Mouse (Mus musculus) gastrocnemius, postnatal 36 days (tissue): ENCODE results near the gene Traf1. TPM values are rescaled to one million over a fixed set of nuclear protein-coding genes. Genes with fewer than 3 reads are reported as not detected.
A peak's percentile ranks its signal among the peaks of the same experiment; 100 is the strongest.

Experiments
- DNase-seq, 2 experiments: peaks; one replicate each; pipeline ENCODE4 v3.0.0; 2022
- intact Hi-C: fragments of 180-260 bp; cut with DNase I; formaldehyde crosslinking; loops from one replicate; pipeline ENCODE4 v1.15.1; 2025
- long read RNA-seq, 2 experiments: library from polyadenylated mRNA; stranded (forward); transcript quantifications; one replicate each; pipeline ENCODE4 v2.0.0; 2021
- total RNA-seq, 2 experiments: library from RNA; stranded (reverse); gene quantifications; 2 replicates each; pipeline ENCODE4 v1.2.3; 2021

The Traf1 gene
- total RNA-seq: 1 to 10 TPM in 1 of 2 experiments, under 1 TPM in 1; 0.76 to 1.1 TPM
- long read RNA-seq, experiment 1: 0 reads
- long read RNA-seq, experiment 2, partial matches to known transcripts: 0 of 1 reads
- long read RNA-seq, experiment 2, other reads (novel, unspliced or antisense): 0 of 1 reads

- intact Hi-C loops: no loop called here
These were observed at the start of gene Traf1 for GRCm38 (mm10) chr2:34961481-34962036. Traf1 (minus strand) TSS chr2:34961772.

GRCm38 (mm10) chr2:34998956-34999355 lies 37.4 kb upstream of the Traf1 start:
- intact Hi-C loops: no loop called here
- no peak for DNase-seq

More at GRCm38 (mm10) chr2:34961481-34962036, at the start of gene Traf1:
- peak in 1 of 2 experiments; percentile 32 for DNase-seq

- intact Hi-C loops: no loop called here
- DNase-seq: no peak
These were observed 34.9 kb upstream of the Traf1 start for GRCm38 (mm10) chr2:34996506-34996905.

- intact Hi-C loops: no loop called here
- no peak for DNase-seq
These were observed 32.3 kb upstream of the Traf1 start for GRCm38 (mm10) chr2:34993696-34994356.

- DNase-seq: no peak
- intact Hi-C loops: no loop called here
These were observed 31.4 kb upstream of the Traf1 start for GRCm38 (mm10) chr2:34992729-34993695.

GRCm38 (mm10) chr2:34991966-34992365 lies 30.4 kb upstream of the Traf1 start:
- intact Hi-C loops: no loop called here
- no peak for DNase-seq

- intact Hi-C loops: no loop called here
- no peak for DNase-seq
These were observed 28.2 kb upstream of the Traf1 start for GRCm38 (mm10) chr2:34989749-34990148.

- no peak for DNase-seq
- intact Hi-C loops: no loop called here
These were observed 26.0 kb upstream of the Traf1 start for GRCm38 (mm10) chr2:34987595-34987994.

- intact Hi-C loops: no loop called here
- DNase-seq: no peak
These were observed 23.3 kb upstream of the Traf1 start for GRCm38 (mm10) chr2:34984885-34985284.

GRCm38 (mm10) chr2:34982906-34983698 lies 21.5 kb upstream of the Traf1 start:
- DNase-seq: peak in 1 of 2 experiments; percentile 11
- intact Hi-C loops: no loop called here

GRCm38 (mm10) chr2:34982096-34982724 lies 20.6 kb upstream of the Traf1 start:
- DNase-seq: no peak
- intact Hi-C loops: no loop called here

- no peak for DNase-seq
- intact Hi-C loops: no loop called here
These were observed 18.0 kb upstream of the Traf1 start for GRCm38 (mm10) chr2:34979459-34980011.

GRCm38 (mm10) chr2:34978226-34978625 lies 16.7 kb upstream of the Traf1 start:
- intact Hi-C loops: no loop called here

GRCm38 (mm10) chr2:34976945-34977658 lies 15.5 kb upstream of the Traf1 start:
- no peak for DNase-seq
- intact Hi-C loops: no loop called here

More at GRCm38 (mm10) chr2:34978226-34978625, 16.7 kb upstream of the Traf1 start:
- DNase-seq: no peak

- no peak for DNase-seq
- intact Hi-C loops: no loop called here
These were observed 14.9 kb upstream of the Traf1 start for GRCm38 (mm10) chr2:34976447-34976846.

- intact Hi-C loops: loop anchor here (5.0 kb wide), 4 partner anchors 76 to 306 kb away; partner anchors contain the start of genes Cutal and Psmd5
These were observed 11.5 kb upstream of the Traf1 start for GRCm38 (mm10) chr2:34973087-34973486.

GRCm38 (mm10) chr2:34971080-34971888 lies 9.7 kb upstream of the Traf1 start:
- no peak for DNase-seq
- intact Hi-C loops: loop anchor here (5.0 kb wide), 4 partner anchors 74 to 304 kb away; partner anchors contain the start of genes Cutal and Psmd5

More at GRCm38 (mm10) chr2:34973087-34973486, 11.5 kb upstream of the Traf1 start:
- no peak for DNase-seq
